19 mouse cellular contexts compared by ENCODE assay signal in genomic region chr5:65071689-65072118, GRCm38 (mm10). TPM values are rescaled to one million over a fixed set of nuclear protein-coding genes. Genes with fewer than 3 reads are reported as not detected.
DNase-seq lines count a peak whose midpoint lies in the region; ATAC-seq lines count a peak whose summit lies in the region.
"Had no signal": no experiment of that assay in that cellular context is flagged by ENCODE, and none has a peak within 500 bp of the region (broad histone marks: within the 10 kb centered on the region; RNA-seq: fewer than 3 reads in every experiment).

No protein-coding gene starts in this region.

- no peaks in the 10 kb centered on the region for H3K27me3 ChIP-seq in forebrain, embryonic 15.5 days
- no peaks in the 10 kb centered on the region for H3K27me3 ChIP-seq in midbrain, embryonic 15.5 days (replicated peaks)
- H3K27me3 ChIP-seq: limb, embryonic 12.5 days; liver, embryonic 15.5 days; neural tube, embryonic 12.5 days; Patski had no signal

- H3K27ac ChIP-seq in forebrain, embryonic 15.5 days (replicated peaks): no peak overlapping the region
- peak overlapping the region; percentile 45; the same call in 1 of the 2 replicates for H3K27ac ChIP-seq in midbrain, embryonic 15.5 days
- H3K27ac ChIP-seq: limb, embryonic 12.5 days; liver, embryonic 15.5 days; neural tube, embryonic 12.5 days had no signal

- no peak overlapping the region for H3K4me2 ChIP-seq in forebrain, embryonic 15.5 days (replicated peaks)
- H3K4me2 ChIP-seq in midbrain, embryonic 15.5 days: no peak overlapping the region
- H3K4me2 ChIP-seq: limb, embryonic 12.5 days; liver, embryonic 15.5 days; neural tube, embryonic 12.5 days had no signal

- no peak overlapping the region for H3K4me3 ChIP-seq in forebrain, embryonic 15.5 days
- no peak overlapping the region for H3K4me3 ChIP-seq in midbrain, embryonic 15.5 days
- H3K4me3 ChIP-seq: limb, embryonic 12.5 days; liver, embryonic 15.5 days; neural tube, embryonic 12.5 days had no signal

- H3K9ac ChIP-seq in forebrain, embryonic 15.5 days (replicated peaks): no peak overlapping the region
- H3K9ac ChIP-seq in midbrain, embryonic 15.5 days: no peak overlapping the region
- H3K9ac ChIP-seq: limb, embryonic 12.5 days; liver, embryonic 15.5 days; neural tube, embryonic 12.5 days had no signal

- no peaks in the 10 kb centered on the region for H3K4me1 ChIP-seq in forebrain, embryonic 15.5 days
- H3K4me1 ChIP-seq in midbrain, embryonic 15.5 days: peaks cover 4% of the 10 kb centered on the region; the same call in 1 of the 2 replicates
- H3K4me1 ChIP-seq: liver, embryonic 15.5 days had no signal

- DNase-seq in frontal cortex, postnatal 10 days (ENCODE audit: low spot score in 2 of 2): no peak
- peak; percentile 62 for DNase-seq in brain, adult 2 months (ENCODE audit: low read depth, low spot score)
- no peak for DNase-seq in gastrocnemius, postnatal 10 days
- no peak for DNase-seq in lung, adult 18-20 months
- no peak for DNase-seq in embryo, embryonic 11 days
- DNase-seq: cerebellum, adult 11-12 months; kidney, adult 2 months; kidney, postnatal 36 days; layer of hippocampus, postnatal 36 days; lung, postnatal 36 days; right cerebral cortex, adult 18-20 months had no signal

- ATAC-seq in frontal cortex, adult (ENCODE audit: low TSS enrichment): peak; percentile 16; the same call in 1 of the 2 replicates
- peak; percentile 53; the same call in 1 of the 2 replicates for ATAC-seq in forebrain, embryonic 15.5 days (replicated peaks)
- ATAC-seq in midbrain, embryonic 15.5 days (replicated peaks): peak; percentile 82
- ATAC-seq: Patski had no signal

- 7% methylated on average over 6 of the region's 6 CpGs for WGBS in forebrain, embryonic 15.5 days
- WGBS in midbrain, embryonic 15.5 days: 14% methylated on average over 6 of the region's 6 CpGs

- H3K36me3 ChIP-seq in forebrain, embryonic 15.5 days: no peaks in the 10 kb centered on the region
- H3K36me3 ChIP-seq in midbrain, embryonic 15.5 days (replicated peaks): no peaks in the 10 kb centered on the region
- H3K36me3 ChIP-seq: limb, embryonic 12.5 days; liver, embryonic 15.5 days; neural tube, embryonic 12.5 days had no signal

- no peaks in the 10 kb centered on the region for H3K9me3 ChIP-seq in forebrain, embryonic 15.5 days
- H3K9me3 ChIP-seq in midbrain, embryonic 15.5 days: no peaks in the 10 kb centered on the region
- H3K9me3 ChIP-seq: limb, embryonic 12.5 days; liver, embryonic 15.5 days; neural tube, embryonic 12.5 days had no signal

RNA-seq across cellular contexts. Expression of gene Tmem156, which starts 20.2 kb away (rescaled TPM):
- 0.11 and 0.13 TPM in 2 replicates for polyA plus RNA-seq in forebrain, embryonic 15.5 days (2015; fragmentation: Nextera tagmentation; extraction: Ambion mirVana)
- 0.11 and 0.22 TPM in 2 replicates for polyA plus RNA-seq in midbrain, embryonic 15.5 days (2015; fragmentation: Nextera tagmentation; extraction: Ambion mirVana)
- under 1 TPM in 1 of 2 experiments, not detected in 1; 0.23 TPM for total RNA-seq in gastrocnemius, postnatal 10 days (2021)
- polyA plus RNA-seq: heart, embryonic 14.5 days; limb, embryonic 12.5 days; Patski had no signal

RNA-seq across cellular contexts. Expression of gene Klhl5, which starts 35.6 kb away (rescaled TPM):
- 59.0 and 60.4 TPM in 2 replicates for polyA plus RNA-seq in forebrain, embryonic 15.5 days (2015; fragmentation: Nextera tagmentation; extraction: Ambion mirVana)
- 51.9 and 53.0 TPM in 2 replicates for polyA plus RNA-seq in midbrain, embryonic 15.5 days (2015; fragmentation: Nextera tagmentation; extraction: Ambion mirVana)
- 10 to 100 TPM; 12.1 to 15.1 TPM for total RNA-seq in gastrocnemius, postnatal 10 days (2021)

Comparison
In these comparisons a context has a peak if more than half of its experiments do, and no peak if none do; other contexts are left out.
1. ATAC-seq: peak in every context shown above with its lines; median percentile 82 in midbrain, embryonic 15.5 days; 53 in forebrain, embryonic 15.5 days; 16 in frontal cortex, adult.